Mouse (Mus musculus) CH12.LX (cell line): ENCODE data around the gene Gpr89. TPM values are rescaled to one million over a fixed set of nuclear protein-coding genes. Genes with fewer than 3 reads are reported as not detected.

Experiments
- DNase-seq: peaks from one replicate; pipeline ENCODE4 v3.0.0-alpha.2; 2013; ENCODE audit errors: extremely low read depth
- H3K27ac ChIP-seq: 2 replicates; pipeline ENCODE4 v1.5.1; 2012; ENCODE audit warnings: low read depth, mild to moderate bottlenecking, control low read depth, moderate library complexity; ENCODE audit not compliant: insufficient read depth
- H3K27me3 ChIP-seq: replicated peaks from 2 replicates; pipeline ENCODE3; 2012; ENCODE audit warnings: inconsistent platforms
- H3K36me3 ChIP-seq, 2 experiments: replicated peaks in 1 of 2; 2 replicates each; pipeline versions ENCODE3 to v1.6.1; 2012; ENCODE audit warnings: inconsistent platforms in 1 of 2, low read length in 1 of 2, mild to moderate bottlenecking in 1 of 2, mixed read lengths in 1 of 2, moderate library complexity in 1 of 2; ENCODE audit not compliant: control insufficient read depth in 1 of 2, insufficient read depth in 1 of 2
- H3K4me1 ChIP-seq, 2 experiments: 2 replicates each; pipeline ENCODE4 v1.6.1; 2012; ENCODE audit warnings: inconsistent platforms in 1 of 2, moderate library complexity in 1 of 2; ENCODE audit not compliant: insufficient read depth in 2 of 2, control insufficient read depth in 1 of 2
- H3K4me2 ChIP-seq: 2 replicates; pipeline ENCODE4 v1.6.1; 2012; ENCODE audit warnings: low read depth, mild to moderate bottlenecking, control low read depth; ENCODE audit not compliant: poor library complexity, insufficient read depth, severe bottlenecking
- H3K4me3 ChIP-seq, 3 experiments: fragments of 150-350 bp in 1 of 3; sonication (generic) in 1 of 3; replicated peaks in 1 of 3; 2 replicates each; pipeline versions ENCODE3 to v1.5.1; 2011 to 2012; ENCODE audit warnings: low read depth in 2 of 3, low read length in 2 of 3, mild to moderate bottlenecking in 2 of 3, moderate library complexity in 2 of 3, control low read depth in 1 of 3, improper control_type of control experiment in 1 of 3, inconsistent platforms in 1 of 3, mixed read lengths in 1 of 3; ENCODE audit not compliant: poor library complexity in 1 of 3
- H3K79me2 ChIP-seq: replicated peaks from 2 replicates; pipeline ENCODE4 v1.6.1; 2012; ENCODE audit warnings: mild to moderate bottlenecking, moderate library complexity; ENCODE audit not compliant: control insufficient read depth, poor library complexity, insufficient read depth, severe bottlenecking; ENCODE audit errors: extremely low read depth
- H3K9ac ChIP-seq: 2 replicates; pipeline ENCODE4 v1.6.1; 2012; ENCODE audit warnings: low read depth, mild to moderate bottlenecking, control low read depth, moderate library complexity; ENCODE audit not compliant: insufficient read depth
- H3K9me3 ChIP-seq: replicated peaks from 2 replicates; pipeline ENCODE3; 2012; ENCODE audit warnings: low read length, inconsistent platforms, mixed read lengths
- CHD2 ChIP-seq: IDR thresholded peaks from 2 replicates; pipeline ENCODE4 v1.6.1; 2011; ENCODE audit warnings: low read length, improper control_type of control experiment
- CTCF ChIP-seq, 2 experiments: IDR thresholded peaks in 1 of 2; conservative IDR thresholded peaks in 1 of 2; 2 replicates each; pipeline ENCODE4 v1.5.1; 2011 to 2012; ENCODE audit warnings: low read depth in 2 of 2, low read length in 2 of 2, improper control_type of control experiment in 1 of 2, inconsistent platforms in 1 of 2, mild to moderate bottlenecking in 1 of 2, moderate library complexity in 1 of 2
- E2F4 ChIP-seq: IDR thresholded peaks from 2 replicates; pipeline ENCODE4 v1.6.1; 2011; ENCODE audit warnings: low read depth, low read length, improper control_type of control experiment; ENCODE audit not compliant: insufficient replicate concordance
- EP300 ChIP-seq: IDR thresholded peaks from 2 replicates; pipeline ENCODE4 v1.6.1; 2011; ENCODE audit warnings: low read length, improper control_type of control experiment
- ETS1 ChIP-seq: conservative IDR thresholded peaks from 2 replicates; pipeline ENCODE4 v1.6.1; 2012; ENCODE audit warnings: low read depth, mild to moderate bottlenecking, inconsistent platforms, low read length, improper control_type of control experiment, moderate library complexity
- GABPA ChIP-seq: IDR thresholded peaks from 2 replicates; pipeline ENCODE4 v1.6.1; 2012; ENCODE audit warnings: low read depth, low read length, improper control_type of control experiment, inconsistent platforms; ENCODE audit not compliant: insufficient replicate concordance
- IRF4 ChIP-seq: IDR thresholded peaks from 2 replicates; pipeline ENCODE4 v1.6.1; 2014; ENCODE audit warnings: low read depth, mild to moderate bottlenecking, inconsistent platforms, low read length, improper control_type of control experiment
- JUND ChIP-seq: conservative IDR thresholded peaks from 2 replicates; pipeline ENCODE4 v1.6.1; 2011; ENCODE audit warnings: low read depth, low read length, improper control_type of control experiment
- KAT2A ChIP-seq: IDR thresholded peaks from 2 replicates; pipeline ENCODE4 v1.6.1; 2012; ENCODE audit warnings: low read length, improper control_type of control experiment, inconsistent platforms; ENCODE audit not compliant: insufficient replicate concordance
- MAX ChIP-seq: IDR thresholded peaks from 2 replicates; pipeline ENCODE4 v1.6.1; 2011; ENCODE audit warnings: low read length, improper control_type of control experiment
- MAZ ChIP-seq: IDR thresholded peaks from 2 replicates; pipeline ENCODE4 v1.6.1; 2012; ENCODE audit warnings: low read depth, mild to moderate bottlenecking, inconsistent platforms, low read length, improper control_type of control experiment, moderate library complexity
- MEF2A ChIP-seq: IDR thresholded peaks from 2 replicates; pipeline ENCODE4 v1.6.1; 2014; ENCODE audit warnings: low read depth, mild to moderate bottlenecking, inconsistent platforms, low read length, improper control_type of control experiment, borderline replicate concordance
- MXI1 ChIP-seq: IDR thresholded peaks from 2 replicates; pipeline ENCODE4 v1.6.1; 2011; ENCODE audit warnings: mild to moderate bottlenecking, low read depth, low read length, improper control_type of control experiment
- MYC ChIP-seq: IDR thresholded peaks from 2 replicates; pipeline ENCODE4 v1.6.1; 2011; ENCODE audit warnings: low read depth, mild to moderate bottlenecking, improper control_type of control experiment, low read length
- NRF1 ChIP-seq: IDR thresholded peaks from 2 replicates; pipeline ENCODE4 v1.6.1; 2014; ENCODE audit warnings: low read depth, mild to moderate bottlenecking, inconsistent platforms, low read length, improper control_type of control experiment, moderate library complexity
- PAX5 ChIP-seq: IDR thresholded peaks from 2 replicates; pipeline ENCODE4 v1.6.1; 2012; ENCODE audit warnings: low read length, inconsistent platforms, mixed read lengths
- POLR2AphosphoS2 ChIP-seq: IDR thresholded peaks from 2 replicates; pipeline ENCODE4 v1.6.1; 2011; ENCODE audit warnings: low read depth, low read length, improper control_type of control experiment
- RAD21 ChIP-seq: IDR thresholded peaks from 2 replicates; pipeline ENCODE4 v1.6.1; 2011; ENCODE audit warnings: low read depth, mild to moderate bottlenecking, low read length, improper control_type of control experiment, moderate library complexity
- SIN3A ChIP-seq: IDR thresholded peaks from 2 replicates; pipeline ENCODE4 v1.6.1; 2012; ENCODE audit warnings: low read length, improper control_type of control experiment, inconsistent platforms
- SMC3 ChIP-seq: IDR thresholded peaks from 2 replicates; pipeline ENCODE4 v1.6.1; 2011; ENCODE audit warnings: low read depth, low read length, improper control_type of control experiment
- TBP ChIP-seq: conservative IDR thresholded peaks from 2 replicates; pipeline ENCODE4 v1.6.1; 2011; ENCODE audit warnings: low read depth, low read length, improper control_type of control experiment
- USF1 ChIP-seq: IDR thresholded peaks from 2 replicates; pipeline ENCODE4 v1.6.1; 2014; ENCODE audit warnings: low read depth, mild to moderate bottlenecking, inconsistent platforms, low read length, improper control_type of control experiment
- USF2 ChIP-seq: conservative IDR thresholded peaks from 2 replicates; pipeline ENCODE4 v1.6.1; 2011; ENCODE audit warnings: low read depth, low read length, improper control_type of control experiment
- ZKSCAN1 ChIP-seq: IDR thresholded peaks from 2 replicates; pipeline ENCODE4 v1.6.1; 2012; ENCODE audit warnings: low read depth, inconsistent platforms, low read length, improper control_type of control experiment, borderline replicate concordance
- ZMIZ1 ChIP-seq: IDR thresholded peaks from 2 replicates; pipeline ENCODE4 v1.6.1; 2012; ENCODE audit warnings: low read depth, mild to moderate bottlenecking, inconsistent platforms, low read length, improper control_type of control experiment
- ZNF384 ChIP-seq: IDR thresholded peaks from 2 replicates; pipeline ENCODE4 v1.6.1; 2012; ENCODE audit warnings: low read depth, low read length, improper control_type of control experiment, inconsistent platforms
- dilution Hi-C: fragments of 300-500 bp; cut with MboI; formaldehyde crosslinking; loops from 2 replicates; pipeline ENCODE4 v1.14.3; 2020; ENCODE audit warnings: low sequenced_read_pairs; ENCODE audit not compliant: extremely low pct_unique_long_range_greater_than_20kb, extremely low pct_ligation_motif_present
- in situ Hi-C: fragments of 300-500 bp; cut with MboI; formaldehyde crosslinking; loops from 3 replicates; pipeline ENCODE4 v1.14.3; 2019; ENCODE audit warnings: low sequenced_read_pairs, low pct_ligation_motif_present, low pct_unique_long_range_greater_than_20kb, mixed read lengths
- polyA plus RNA-seq: library from polyadenylated mRNA; unstranded; fragments of >175 nt; gene quantifications from 2 replicates; pipeline ENCODE4 v1.2.1, GENCODE M21; 2012; ENCODE audit warnings: low read depth; ENCODE audit not compliant: insufficient read length
- total RNA-seq, 2 experiments: library from RNA; depleted of rRNA; stranded (reverse); fragments of 300-350 nt in 1 of 2; fragments of >200 nt in 1 of 2; gene quantifications; 2 replicates each; pipeline ENCODE4 v1.2.3; 2012 to 2014

Gpr89 gene
- total and polyA plus RNA-seq, 3 experiments, result 27.9 to 31.3 (median 30.8) TPM

DNA sequence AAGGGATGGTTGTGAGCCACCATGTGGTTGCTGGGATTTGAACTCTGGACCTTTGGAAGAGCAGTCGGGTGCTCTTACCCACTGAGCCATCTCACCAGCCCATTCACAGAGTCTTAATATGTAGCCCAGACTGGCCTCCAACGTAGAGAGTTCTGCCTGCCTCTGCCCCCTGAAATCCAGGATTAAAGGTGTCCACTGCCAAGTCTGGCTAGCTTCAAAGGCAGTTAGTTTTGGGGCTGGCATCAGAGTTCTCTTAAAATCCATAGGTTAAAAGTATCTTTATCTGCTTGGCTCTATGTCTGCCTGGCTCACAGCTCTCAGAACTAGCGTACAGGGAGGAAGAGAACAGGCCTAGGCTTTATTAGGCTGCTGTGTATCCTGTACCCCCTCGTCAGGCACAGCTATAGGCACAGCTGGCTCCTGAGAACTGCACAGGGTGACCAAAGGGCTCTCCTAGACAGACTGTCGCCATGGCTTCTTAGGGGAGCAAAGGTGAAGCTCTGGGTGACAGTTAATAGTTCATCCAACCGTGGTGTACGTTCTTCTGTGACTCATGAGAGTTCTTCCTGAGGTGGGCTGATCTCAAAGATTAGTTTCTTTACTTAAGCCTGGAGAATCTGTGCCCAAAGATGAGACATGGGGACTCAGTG, 66.0 kb downstream of the Gpr89 start:
- no peaks in the 10 kb centered on the region for H3K36me3 ChIP-seq
- H3K27ac ChIP-seq, result no peak overlapping the region
- no peaks in the 10 kb centered on the region for H3K79me2 ChIP-seq
- dilution Hi-C loops, result no loop called here
- in situ Hi-C loops, result no loop called here
- H3K27me3 ChIP-seq, result no peaks in the 10 kb centered on the region
- no peak overlapping the region for H3K9ac ChIP-seq
- H3K4me1 ChIP-seq, result no peaks in the 10 kb centered on the region
- H3K4me2 ChIP-seq, result no peak overlapping the region
- H3K4me3 ChIP-seq, result no peak overlapping the region
- H3K9me3 ChIP-seq, result no peaks in the 10 kb centered on the region
- TF ChIP-seq MYC (no peak), EP300 (no peak), GABPA (no peak), KAT2A (no peak), PAX5 (no peak), E2F4 (no peak), POLR2AphosphoS2 (no peak), SMC3 (no peak), ZMIZ1 (no peak), USF2 (no peak), NRF1 (no peak), ZNF384 (no peak), SIN3A (no peak), CHD2 (no peak)
- DNase-seq, result no peak

DNA sequence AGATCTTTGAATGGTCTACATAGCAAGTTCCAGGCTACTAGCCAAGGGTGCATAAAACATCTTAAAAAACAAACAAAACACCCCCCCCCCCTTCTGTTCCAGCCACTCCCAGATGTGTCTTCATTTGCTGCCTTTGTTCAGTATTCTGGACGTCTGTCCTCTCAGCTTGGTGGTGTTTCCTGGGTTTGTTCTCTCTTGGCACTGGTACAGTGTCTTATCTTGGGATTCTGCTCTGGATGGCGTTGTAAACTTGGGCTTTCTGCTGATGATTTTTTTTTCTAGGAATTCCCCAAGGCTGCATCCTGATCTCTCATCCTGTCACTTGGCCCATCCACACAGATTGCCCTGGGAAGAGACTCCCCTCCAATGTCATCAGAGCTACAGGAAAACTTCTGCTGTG, 68.7 kb downstream of the Gpr89 start:
- no peak overlapping the region for H3K27ac ChIP-seq
- in situ Hi-C loops, result no loop called here
- no peak overlapping the region for H3K9ac ChIP-seq
- no peaks in the 10 kb centered on the region for H3K9me3 ChIP-seq
- TF ChIP-seq MEF2A, result no peak
- TF ChIP-seq ZKSCAN1, result no peak
- TF ChIP-seq CHD2, result no peak
- no peak for TF ChIP-seq JUND
- TF ChIP-seq USF1, result no peak
- TF ChIP-seq RAD21, result no peak
- TF ChIP-seq MAX, result no peak
- no peak for TF ChIP-seq SMC3
- no peak for TF ChIP-seq IRF4
- TF ChIP-seq CTCF (conservative IDR thresholded peaks at IDR 0.05 in 1 of 2, IDR thresholded peaks at IDR 0.05 in 1 of 2; ENCODE audit: low read depth in 2 of 2, low read length in 2 of 2), result no peak
- no peak for TF ChIP-seq EP300
- TF ChIP-seq TBP, result no peak
- no peak for TF ChIP-seq MAZ
- no peak for TF ChIP-seq NRF1
- TF ChIP-seq KAT2A, result no peak
- no peak for TF ChIP-seq E2F4
- no peak for TF ChIP-seq ETS1
- TF ChIP-seq MXI1, result no peak
- no peak for TF ChIP-seq USF2
- dilution Hi-C loops, result no loop called here
- no peaks in the 10 kb centered on the region for H3K27me3 ChIP-seq
- H3K4me2 ChIP-seq, result no peak overlapping the region
- H3K79me2 ChIP-seq, result no peaks in the 10 kb centered on the region
- no peak for DNase-seq
- no peaks in the 10 kb centered on the region for H3K4me1 ChIP-seq
- no peaks in the 10 kb centered on the region for H3K36me3 ChIP-seq
- no peak overlapping the region for H3K4me3 ChIP-seq
